Comparison of ENCODE assay signal across 20 mouse cellular contexts in the genomic region with DNA sequence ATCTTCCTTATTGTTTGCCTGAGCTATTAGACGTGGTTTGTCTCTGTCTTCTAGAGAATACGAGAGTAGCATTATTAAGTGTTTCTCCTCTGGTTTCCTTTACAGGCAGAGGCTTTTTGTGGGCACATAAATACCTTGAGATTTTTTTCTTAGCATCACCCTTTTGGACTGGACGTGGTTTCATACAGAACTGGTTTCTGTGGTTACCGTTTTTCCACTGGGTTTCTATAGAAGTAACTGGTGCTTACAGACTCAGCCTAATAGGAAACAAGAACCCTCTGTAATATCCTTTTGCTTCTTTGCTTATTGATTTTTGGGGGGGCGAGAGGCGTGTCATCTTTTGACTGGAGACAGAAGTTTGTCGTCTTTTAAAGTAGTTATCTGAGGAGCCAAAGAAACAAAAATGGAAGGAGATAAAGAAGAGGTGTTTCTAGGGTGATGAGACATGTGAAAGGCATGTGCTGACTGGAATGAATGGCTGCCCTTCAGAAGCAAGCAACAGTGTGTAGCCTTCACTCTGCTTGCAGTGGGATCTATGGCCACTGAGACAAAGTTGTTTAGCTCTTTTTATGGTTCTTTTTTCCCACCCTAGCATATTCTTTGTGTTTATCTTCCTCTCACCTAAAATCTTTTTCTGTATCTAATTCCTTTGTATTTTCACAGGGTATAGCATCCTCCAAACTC.
DNase-seq lines count a peak whose midpoint lies in the region; ATAC-seq and TF ChIP-seq lines count a peak whose summit lies in the region.
"Had no signal": no experiment of that assay in that cellular context is flagged by ENCODE, and none has a peak within 500 bp of the region (broad histone marks: within the 10 kb centered on the region; RNA-seq: fewer than 3 reads in every experiment).

No protein-coding gene starts in this region.

- H3K27ac ChIP-seq in heart, embryonic 10.5 days: peak overlapping the region; percentile 18; the same call in 1 of the 2 replicates
- H3K27ac ChIP-seq in heart, embryonic 11.5 days (ENCODE audit: low read depth, low read length): no peak overlapping the region
- H3K27ac ChIP-seq in CH12.LX (ENCODE audit: insufficient read depth, low read depth): no peak overlapping the region
- no peak overlapping the region for H3K27ac ChIP-seq in intestine, embryonic 16.5 days (ENCODE audit: low read length)
- H3K27ac ChIP-seq: embryonic facial prominence, embryonic 10.5 days; forebrain, embryonic 13.5 days; heart, embryonic 15.5 days had no signal

- H3K4me1 ChIP-seq in heart, embryonic 10.5 days: peaks cover 14% of the 10 kb centered on the region
- peaks cover 8% of the 10 kb centered on the region; the same call in 1 of the 2 replicates for H3K4me1 ChIP-seq in heart, embryonic 11.5 days (ENCODE audit: control insufficient read depth, insufficient read depth, low read length)
- peaks cover 0 to 10% of the 10 kb centered on the region in 2 experiments; a peak in 1 of 4 replicates for H3K4me1 ChIP-seq in CH12.LX (ENCODE audit: control insufficient read depth in 1 of 2, insufficient read depth in 2 of 2)
- no peaks in the 10 kb centered on the region for H3K4me1 ChIP-seq in intestine, embryonic 16.5 days (ENCODE audit: control insufficient read depth, insufficient read depth, low read length)
- H3K4me1 ChIP-seq: forebrain, embryonic 13.5 days had no signal

- dilution Hi-C loops in CH12.LX (cut with MboI; ENCODE audit: extremely low pct_ligation_motif_present, extremely low pct_unique_long_range_greater_than_20kb, low sequenced_read_pairs): no loop called here

- in situ Hi-C loops in CH12.LX (cut with MboI; ENCODE audit: low pct_ligation_motif_present, low pct_unique_long_range_greater_than_20kb, low sequenced_read_pairs): no loop called here

- no peaks in the 10 kb centered on the region for H3K36me3 ChIP-seq in heart, embryonic 10.5 days
- H3K36me3 ChIP-seq in heart, embryonic 11.5 days (ENCODE audit: control insufficient read depth, insufficient read depth, low read length): no peaks in the 10 kb centered on the region
- H3K36me3 ChIP-seq in CH12.LX (replicated peaks in 1 of 2; ENCODE audit: control insufficient read depth in 1 of 2, insufficient read depth in 1 of 2, low read length in 1 of 2): no peaks in the 10 kb centered on the region
- no peaks in the 10 kb centered on the region for H3K36me3 ChIP-seq in intestine, embryonic 16.5 days (ENCODE audit: control insufficient read depth, insufficient read depth, low read length)
- H3K36me3 ChIP-seq: embryonic facial prominence, embryonic 10.5 days; heart, embryonic 15.5 days had no signal

- H3K9me3 ChIP-seq in heart, embryonic 10.5 days: no peaks in the 10 kb centered on the region
- no peaks in the 10 kb centered on the region for H3K9me3 ChIP-seq in heart, embryonic 11.5 days (replicated peaks; ENCODE audit: control insufficient read depth, low read length)
- no peaks in the 10 kb centered on the region for H3K9me3 ChIP-seq in CH12.LX (replicated peaks; ENCODE audit: low read length)
- no peaks in the 10 kb centered on the region for H3K9me3 ChIP-seq in intestine, embryonic 16.5 days (ENCODE audit: control insufficient read depth, low read length)
- H3K9me3 ChIP-seq: embryonic facial prominence, embryonic 10.5 days; forebrain, embryonic 13.5 days; heart, embryonic 15.5 days had no signal

- no peak for TF ChIP-seq POLR2A in CH12.LX (IDR thresholded peaks at IDR 0.05; ENCODE audit: low read depth, low read length)

- no peak for ATAC-seq in heart, embryonic 11.5 days (replicated peaks; ENCODE audit: insufficient number of reproducible peaks, low FRiP score, low TSS enrichment)
- ATAC-seq in inflammation-experienced regulatory T-cells, adult 6 months: peak; percentile 41
- ATAC-seq in intestine, embryonic 16.5 days: no peak
- ATAC-seq: forebrain, embryonic 13.5 days; hindbrain, embryonic 16.5 days; intestine, postnatal 0 days had no signal

- no peak for TF ChIP-seq RAD21 in CH12.LX (IDR thresholded peaks at IDR 0.05; ENCODE audit: low read depth, low read length)

- no peak for TF ChIP-seq CTCF in CH12.LX (conservative IDR thresholded peaks at IDR 0.05 in 1 of 2, IDR thresholded peaks at IDR 0.05 in 1 of 2; ENCODE audit: low read depth in 2 of 2, low read length in 2 of 2)

- no peaks in the 10 kb centered on the region for H3K79me2 ChIP-seq in CH12.LX (replicated peaks; ENCODE audit: control insufficient read depth, extremely low read depth, insufficient read depth, poor library complexity, severe bottlenecking)

- DNase-seq in heart, embryonic 10.5 days (ENCODE audit: low spot score): no peak
- peak; percentile 11 for DNase-seq in 3134 (ENCODE audit: extremely low read depth, insufficient read length, low spot score)
- peak; percentile 13 for DNase-seq in CH12.LX (ENCODE audit: extremely low read depth)
- no peak for DNase-seq in right cerebral cortex, adult 18-20 months
- DNase-seq: adrenal gland, adult 2 months; adrenal gland, postnatal 25 days; cerebellum, adult 2 months; cerebellum, postnatal 10 days; gastrocnemius, postnatal 36 days; heart, adult 11 months; heart, postnatal 14 days; kidney, adult 9 months had no signal

- H3K9ac ChIP-seq in heart, embryonic 11.5 days (ENCODE audit: low read depth, low read length): no peak overlapping the region
- no peak overlapping the region for H3K9ac ChIP-seq in CH12.LX (ENCODE audit: insufficient read depth, low read depth)
- no peak overlapping the region for H3K9ac ChIP-seq in intestine, embryonic 16.5 days (ENCODE audit: low read depth, low read length)
- H3K9ac ChIP-seq: forebrain, embryonic 13.5 days; heart, embryonic 15.5 days had no signal

- no peaks in the 10 kb centered on the region for H3K27me3 ChIP-seq in heart, embryonic 10.5 days (ENCODE audit: insufficient read depth, poor library complexity, severe bottlenecking)
- no peaks in the 10 kb centered on the region for H3K27me3 ChIP-seq in heart, embryonic 11.5 days (ENCODE audit: control insufficient read depth, insufficient read depth, low read length)
- no peaks in the 10 kb centered on the region for H3K27me3 ChIP-seq in CH12.LX (replicated peaks)
- no peaks in the 10 kb centered on the region for H3K27me3 ChIP-seq in intestine, embryonic 16.5 days (replicated peaks; ENCODE audit: control insufficient read depth, insufficient read depth, low read length)
- H3K27me3 ChIP-seq: forebrain, embryonic 13.5 days; heart, embryonic 15.5 days had no signal

- WGBS in heart, embryonic 10.5 days: 49% methylated on average over 7 of the region's 7 CpGs
- 47% methylated on average over 7 of the region's 7 CpGs for WGBS in heart, embryonic 11.5 days (ENCODE audit: insufficient replicate concordance)
- WGBS in intestine, embryonic 16.5 days: 70% methylated on average over 7 of the region's 7 CpGs

- no peak overlapping the region for H3K4me2 ChIP-seq in heart, embryonic 11.5 days
- H3K4me2 ChIP-seq in CH12.LX (ENCODE audit: insufficient read depth, low read depth, poor library complexity, severe bottlenecking): no peak overlapping the region
- H3K4me2 ChIP-seq in intestine, embryonic 16.5 days (ENCODE audit: low read depth, low read length): no peak overlapping the region
- H3K4me2 ChIP-seq: forebrain, embryonic 13.5 days; heart, embryonic 15.5 days had no signal

- no peak for TF ChIP-seq EP300 in CH12.LX (IDR thresholded peaks at IDR 0.05; ENCODE audit: low read length)

- no peak overlapping the region for H3K4me3 ChIP-seq in heart, embryonic 10.5 days
- H3K4me3 ChIP-seq in heart, embryonic 11.5 days (ENCODE audit: low read depth, low read length): no peak overlapping the region
- no peak overlapping the region for H3K4me3 ChIP-seq in CH12.LX (replicated peaks in 1 of 3; ENCODE audit: low read depth in 2 of 3, low read length in 2 of 3, poor library complexity in 1 of 3)
- H3K4me3 ChIP-seq in intestine, embryonic 16.5 days (ENCODE audit: low read length): no peak overlapping the region
- H3K4me3 ChIP-seq: embryonic facial prominence, embryonic 10.5 days; forebrain, embryonic 13.5 days; heart, embryonic 15.5 days had no signal

TF ChIP-seq in CH12.LX, 34 proteins besides CTCF, POLR2A, EP300 and RAD21:
- TF ChIP-seq SIN3A (IDR thresholded peaks at IDR 0.05; ENCODE audit: low read length): no peak
- TF ChIP-seq USF2 (conservative IDR thresholded peaks at IDR 0.05; ENCODE audit: low read depth, low read length): no peak
- TF ChIP-seq TBP (conservative IDR thresholded peaks at IDR 0.05; ENCODE audit: low read depth, low read length): no peak
- no peak for TF ChIP-seq TCF12 (IDR thresholded peaks at IDR 0.05; ENCODE audit: low read depth, low read length)
- TF ChIP-seq GABPA (IDR thresholded peaks at IDR 0.05; ENCODE audit: insufficient replicate concordance, low read depth, low read length): no peak
- TF ChIP-seq NRF1 (IDR thresholded peaks at IDR 0.05; ENCODE audit: low read depth, low read length): no peak
- no peak for TF ChIP-seq MAZ (IDR thresholded peaks at IDR 0.05; ENCODE audit: low read depth, low read length)
- no peak for TF ChIP-seq POLR2AphosphoS2 (IDR thresholded peaks at IDR 0.05; ENCODE audit: low read depth, low read length)
- no peak for TF ChIP-seq ZMIZ1 (IDR thresholded peaks at IDR 0.05; ENCODE audit: low read depth, low read length)
- TF ChIP-seq MAFK (IDR thresholded peaks at IDR 0.05; ENCODE audit: insufficient replicate concordance, low read length): no peak
- TF ChIP-seq UBTF (IDR thresholded peaks at IDR 0.05; ENCODE audit: low read depth, low read length): no peak
TF ChIP-seq in CH12.LX: peak in this region for 0.

Comparison
In these comparisons a context has a peak if more than half of its experiments do, and no peak if none do; other contexts are left out.
1. DNase-seq: peak in 3134 (single experiment) and CH12.LX (single experiment); none in heart, embryonic 10.5 days (single experiment) and right cerebral cortex, adult 18-20 months (single experiment).